Mouse (Mus musculus) ES-E14 (cell line): ENCODE measurements around the gene Parp14.
A peak's percentile ranks its signal among the peaks of the same experiment; 100 is the strongest.

Experiments used
- HCFC1 ChIP-seq: IDR thresholded peaks from 2 replicates; pipeline ENCODE4 v1.6.1; 2012; ENCODE audit warnings: low read length, inconsistent platforms, borderline replicate concordance; ENCODE audit not compliant: insufficient read depth
- MAFK ChIP-seq: IDR thresholded peaks from 2 replicates; pipeline ENCODE4 v1.6.1; 2014; ENCODE audit warnings: mild to moderate bottlenecking, low read depth, low read length, inconsistent platforms; ENCODE audit not compliant: insufficient read depth
- ZNF384 ChIP-seq: IDR thresholded peaks from 2 replicates; pipeline ENCODE4 v1.6.1; 2012; ENCODE audit warnings: low read depth, low read length, inconsistent platforms

DNA sequence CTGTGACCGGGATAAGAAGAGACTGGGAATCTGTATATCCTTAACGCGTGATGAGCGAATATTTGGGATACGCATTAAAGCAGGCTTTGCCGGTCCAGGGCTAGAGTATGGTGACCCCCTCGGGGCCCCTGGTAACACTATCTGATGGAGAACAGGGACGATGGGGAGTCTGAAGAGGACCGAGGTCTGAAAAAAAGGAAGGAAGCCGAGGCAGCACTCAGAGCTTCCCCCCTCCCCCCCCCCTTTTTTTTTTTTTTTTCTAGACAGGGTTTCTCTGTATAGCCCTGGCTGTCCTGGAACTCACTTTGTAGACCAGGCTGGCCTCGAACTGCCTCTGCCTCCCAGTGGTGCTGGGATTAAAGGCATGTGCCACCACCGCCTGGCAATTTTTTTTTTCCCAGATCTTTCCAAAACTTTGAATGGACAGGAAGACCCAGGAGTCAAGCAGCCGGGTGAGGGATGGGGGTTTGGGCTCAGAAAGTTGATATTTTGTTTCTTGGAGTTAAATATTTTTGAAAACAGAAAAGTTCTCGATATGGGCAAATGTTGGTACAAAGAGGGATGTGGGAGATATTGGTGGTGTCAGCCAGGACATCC is 1.2 kb upstream of the Parp14 start:
- TF ChIP-seq HCFC1 (no peak), MAFK (no peak), ZNF384 (peak; percentile 79)
